Mouse (Mus musculus) thymus, postnatal 36 days (tissue): Measurements from ENCODE around the gene Marveld2.

Source experiments
- DNase-seq, 2 experiments: peaks; one replicate each; pipeline ENCODE4 v3.0.0; 2022; ENCODE audit warnings: mixed read lengths in 2 of 2

Marveld2 gene

DNA sequence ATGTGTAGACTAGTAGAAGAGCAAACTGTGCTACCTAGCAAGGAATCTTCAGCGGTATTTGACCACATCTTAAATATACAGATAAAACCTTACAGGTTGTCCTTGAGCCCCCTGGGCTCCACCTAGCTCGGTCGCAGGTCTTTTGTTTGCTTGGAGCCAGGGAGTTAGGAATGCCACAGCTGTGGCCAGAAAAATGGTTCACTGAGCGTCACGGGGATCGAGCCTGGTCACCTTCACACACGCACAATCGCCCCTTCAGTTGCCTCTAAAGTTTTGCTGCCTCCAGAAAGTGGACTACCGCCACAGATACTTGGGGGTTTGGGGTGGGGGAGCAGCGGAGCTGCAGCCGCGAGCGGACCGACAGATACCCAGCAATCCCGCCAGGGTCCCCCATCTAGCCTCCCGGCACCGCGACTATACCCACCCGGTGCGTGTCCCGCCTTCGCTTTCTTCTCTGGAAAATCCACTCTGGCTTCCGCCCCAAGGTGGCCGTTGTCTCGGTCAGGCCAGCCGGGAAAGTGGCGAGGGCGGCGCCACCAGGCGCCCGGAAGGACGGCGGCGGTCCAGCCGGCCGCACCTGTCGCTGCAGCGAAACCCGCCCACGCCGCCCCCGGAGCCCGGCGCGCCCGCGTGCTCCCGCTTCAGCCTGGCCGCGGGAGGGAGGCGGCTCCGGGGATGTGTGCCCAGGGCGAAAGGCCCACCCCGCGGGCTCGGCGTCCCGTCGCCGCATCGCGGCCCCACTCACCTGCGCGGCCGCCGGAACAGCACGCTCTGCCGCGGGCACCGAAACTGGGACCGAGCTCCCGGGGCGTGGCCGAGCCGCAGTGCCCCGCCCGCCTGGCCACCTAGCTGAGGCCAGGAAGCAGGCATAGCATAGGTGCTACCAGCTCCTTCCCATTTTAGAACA is at the start of gene Marveld2:
Gene Marveld2, minus strand, starts transcription at position 791 of the 907 bp plus-strand sequence.
- peak; percentile 35 to 53 for DNase-seq

DNA sequence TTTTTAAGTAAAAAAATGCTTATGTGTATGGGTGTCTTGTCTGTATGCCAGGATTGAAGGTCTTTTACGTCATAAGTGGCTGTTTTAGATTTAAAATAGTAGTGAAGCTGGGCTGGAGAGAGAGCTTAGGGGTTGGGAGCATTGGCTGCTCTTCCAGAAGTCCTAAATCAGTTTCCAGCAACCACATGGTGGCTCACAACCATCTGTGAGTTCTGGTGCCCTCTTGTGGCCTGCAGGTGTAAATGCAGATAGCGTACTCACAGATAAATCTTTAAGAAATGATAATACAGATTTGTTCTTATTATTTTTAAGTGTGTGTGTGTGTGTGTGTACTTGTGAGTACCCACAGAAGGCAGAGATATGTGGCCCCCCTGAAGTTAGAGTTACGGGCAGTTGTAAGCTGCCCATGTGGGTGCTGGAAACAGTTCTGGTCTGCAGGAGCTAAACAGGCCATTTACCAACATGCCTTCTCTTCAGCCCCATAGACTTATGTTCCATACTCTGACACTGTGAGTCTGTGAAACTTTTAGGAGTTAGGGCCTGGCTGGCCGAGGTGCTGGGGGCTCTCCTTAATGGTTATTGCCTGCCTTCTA is 43.2 kb upstream of the Marveld2 start:
- DNase-seq, result peak; percentile 25 to 36

DNA sequence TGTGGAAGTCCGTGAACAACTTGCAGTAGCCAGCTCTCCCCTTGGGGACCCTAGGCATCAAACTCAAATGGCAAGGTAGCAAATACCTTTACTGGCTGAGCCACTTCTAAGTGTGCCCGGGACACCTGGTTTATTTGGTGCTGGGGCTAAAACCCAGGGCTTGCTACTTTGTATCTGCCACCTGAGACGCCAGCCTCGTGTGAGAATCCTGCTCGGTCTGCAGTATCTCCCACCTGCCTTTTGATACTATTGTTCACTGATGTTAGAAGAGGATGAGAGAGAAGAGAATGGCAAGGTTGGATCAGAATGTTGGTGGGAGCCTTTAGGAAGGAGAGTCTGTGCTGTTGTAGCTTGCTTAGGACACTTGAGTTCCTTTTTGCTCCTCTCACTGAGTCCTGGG is 41.3 kb upstream of the Marveld2 start:
- no peak for DNase-seq

DNA sequence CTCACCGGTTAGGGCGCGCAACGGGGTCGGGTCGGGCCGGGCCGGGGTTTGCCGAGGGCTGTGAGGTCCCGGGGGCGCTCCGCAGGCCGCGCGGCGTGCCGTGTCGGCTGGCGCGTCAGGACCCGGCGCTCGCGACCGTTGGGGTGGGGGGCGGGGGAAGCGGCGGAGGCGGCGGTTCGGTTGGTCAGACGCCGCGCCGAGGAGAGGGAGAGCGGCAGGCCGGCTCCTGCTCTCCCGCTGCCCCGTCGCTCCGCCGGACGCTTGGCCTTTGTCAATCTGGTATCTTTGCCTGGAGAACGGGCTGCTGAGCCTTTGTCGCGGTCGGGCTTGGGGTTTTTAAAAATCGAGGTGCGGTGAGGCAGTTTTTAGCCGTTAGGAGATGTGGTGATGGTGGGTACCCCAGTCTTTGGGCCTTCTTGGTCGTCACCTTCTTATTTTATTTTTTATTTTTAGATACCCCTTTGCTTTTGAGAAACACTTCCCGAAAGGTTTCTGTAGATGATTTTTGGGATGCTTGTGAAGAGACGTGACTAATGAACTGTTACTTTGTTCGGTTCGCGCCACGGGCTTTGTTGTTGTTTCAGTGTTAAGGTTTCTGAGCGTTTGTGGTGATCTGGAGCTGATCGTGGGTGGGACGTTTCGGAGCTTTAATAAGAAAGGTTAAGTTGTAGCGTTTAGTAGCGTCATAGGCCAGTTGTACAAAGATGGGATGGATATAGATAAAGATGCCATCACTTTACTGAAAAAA is 34.8 kb upstream of the Marveld2 start, which contains the start of gene Taf9:
Gene Taf9, plus strand, starts transcription at position 141 of the 748 bp plus-strand sequence.
- DNase-seq, result no peak

DNA sequence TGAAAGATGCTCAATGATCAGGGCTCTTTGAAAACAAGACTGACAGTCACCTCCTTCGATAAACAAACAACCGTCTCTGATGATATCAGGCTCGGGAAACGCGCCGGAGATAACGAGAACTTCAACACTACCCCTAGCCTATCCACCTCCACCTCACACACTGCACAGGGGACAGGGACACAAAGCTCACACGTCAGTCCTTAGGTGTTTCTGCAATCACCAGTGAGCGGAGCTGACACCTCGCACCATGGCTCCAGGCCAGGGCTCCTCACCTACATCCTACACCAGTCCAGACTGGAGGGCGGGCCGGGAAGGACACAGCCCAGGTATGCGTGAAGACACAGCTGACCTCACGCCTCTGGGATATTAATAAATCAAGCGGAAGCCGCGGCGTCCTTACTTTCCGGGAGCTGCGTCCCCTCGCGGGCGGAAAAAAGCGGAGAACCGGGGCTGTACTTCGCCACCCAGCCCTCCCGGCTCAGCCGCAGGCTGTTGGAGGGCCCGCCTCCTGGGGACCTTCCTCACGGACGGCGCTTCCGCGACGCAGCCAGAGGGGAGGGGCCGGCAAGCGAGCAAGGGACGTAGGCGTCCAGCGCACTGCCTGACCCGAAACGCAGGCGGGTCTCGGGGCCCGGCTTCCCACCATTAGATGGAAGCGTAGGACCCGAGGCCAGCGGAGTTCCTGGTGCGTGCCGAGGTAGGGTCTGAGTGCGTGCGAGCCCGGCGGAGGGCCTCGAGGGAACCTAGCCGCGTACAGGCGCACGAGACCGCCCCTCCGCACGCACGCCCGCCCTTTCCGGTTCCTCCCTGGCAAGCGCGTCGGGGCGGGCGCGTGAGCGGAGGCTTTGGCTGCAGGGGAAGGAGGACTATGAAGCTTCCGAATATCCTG is 34.0 kb upstream of the Marveld2 start, which contains the start of the genes Ak6 and Rad17:
Gene Ak6, plus strand, starts transcription at position 430 of the 889 bp plus-strand sequence.
Gene Rad17, minus strand, starts transcription at position 502 of the 889 bp plus-strand sequence.
- peak; percentile 94 to 96 for DNase-seq

DNA sequence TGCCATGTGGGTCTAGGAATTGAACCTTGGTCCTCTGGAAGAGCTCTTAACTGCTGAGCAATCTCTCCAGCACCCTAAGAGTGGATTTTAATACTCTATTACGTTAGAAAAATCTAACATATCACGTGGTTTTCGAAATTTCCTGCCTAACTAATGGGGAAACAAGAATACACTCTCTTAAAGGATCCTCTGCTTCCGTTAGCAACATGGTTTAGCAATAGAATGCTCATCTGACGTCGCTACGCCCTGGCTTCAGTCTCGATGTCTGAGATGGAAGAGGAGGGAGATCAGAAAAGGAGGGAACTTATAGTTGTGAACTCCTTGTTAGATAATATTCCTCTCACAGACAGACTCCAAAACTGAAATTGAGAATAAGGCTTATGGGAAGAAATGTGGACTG is 31.5 kb upstream of the Marveld2 start:
- DNase-seq, result no peak

DNA sequence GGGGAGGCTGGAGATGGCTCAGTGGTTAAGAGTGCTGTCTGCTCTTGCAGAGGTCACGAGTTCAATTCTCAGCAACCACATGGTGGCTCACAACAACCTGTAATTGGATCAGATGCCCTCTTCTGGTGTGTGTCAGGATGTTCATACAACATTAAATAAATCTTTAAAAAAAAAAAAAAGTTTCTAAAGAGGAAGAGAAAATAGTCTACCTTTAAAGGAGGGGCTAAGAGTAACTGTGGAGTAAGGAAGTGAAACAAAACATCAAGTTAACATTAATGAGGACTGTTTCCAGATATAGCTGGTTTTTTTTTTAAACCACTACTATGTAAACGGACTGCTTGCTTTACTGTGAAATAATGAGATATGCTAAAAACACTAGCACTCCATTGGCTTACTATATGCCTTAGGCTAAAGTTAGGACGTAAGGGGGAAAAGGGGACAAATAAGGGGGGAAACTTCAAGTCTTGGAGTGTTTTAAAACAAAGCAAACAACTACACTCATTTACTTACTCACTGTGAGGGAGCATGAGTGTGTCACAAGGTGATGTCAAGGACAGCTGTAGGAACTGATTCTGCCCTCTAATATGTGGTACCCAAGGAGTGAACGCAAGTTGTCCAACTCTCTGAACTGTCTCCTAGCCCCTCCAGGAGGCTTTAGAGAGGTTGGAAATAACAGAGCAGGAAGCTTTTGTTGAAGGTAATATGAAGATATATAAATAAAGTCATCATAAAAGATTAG is 25.9 kb upstream of the Marveld2 start:
- DNase-seq, result no peak

DNA sequence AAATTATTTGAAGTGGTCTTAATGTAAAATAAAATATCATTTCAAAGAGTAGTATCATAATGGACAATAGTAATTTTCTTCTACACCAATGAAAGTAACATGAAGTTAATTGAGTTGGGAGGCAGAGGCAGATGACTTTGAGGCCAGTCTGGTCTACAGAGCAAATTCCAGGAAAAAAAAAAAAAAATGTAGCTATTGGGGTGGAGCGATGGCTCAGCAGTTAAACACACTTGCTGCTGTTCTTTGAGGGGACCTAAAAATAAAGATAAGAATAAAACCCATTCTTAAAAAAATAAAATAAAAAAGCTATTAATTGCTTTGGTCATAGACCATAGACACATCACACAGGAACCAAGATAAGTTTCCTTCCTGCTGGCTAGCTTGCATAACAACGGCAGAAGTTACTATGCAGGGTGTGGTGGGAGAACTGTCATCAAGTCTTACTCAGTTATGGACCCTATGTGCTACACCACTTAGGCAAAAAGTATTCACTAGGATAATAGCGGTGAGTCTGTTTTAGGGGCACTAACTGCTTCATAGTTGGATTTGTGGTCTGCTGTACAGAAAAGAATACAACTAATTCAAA is 17.4 kb upstream of the Marveld2 start:
- no peak for DNase-seq

DNA sequence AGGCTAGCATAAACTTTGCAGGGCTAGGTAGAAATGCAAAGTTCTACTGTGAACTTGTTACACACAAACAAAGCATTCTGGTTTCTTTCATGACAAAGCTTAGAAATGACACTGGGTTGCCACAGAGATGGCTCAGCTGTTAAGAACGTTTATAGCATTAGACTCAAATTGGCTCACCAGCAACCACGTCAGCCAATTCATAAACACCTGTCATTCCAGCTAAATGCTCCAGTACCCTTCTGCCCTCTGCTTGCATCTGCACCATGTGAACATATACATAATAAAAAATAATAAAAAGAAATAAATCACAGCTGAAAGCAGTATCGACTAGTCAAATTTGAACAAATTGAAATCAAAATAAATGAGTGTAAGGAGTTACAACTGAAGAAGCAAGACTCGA is 5.5 kb upstream of the Marveld2 start:
- no peak for DNase-seq

DNA sequence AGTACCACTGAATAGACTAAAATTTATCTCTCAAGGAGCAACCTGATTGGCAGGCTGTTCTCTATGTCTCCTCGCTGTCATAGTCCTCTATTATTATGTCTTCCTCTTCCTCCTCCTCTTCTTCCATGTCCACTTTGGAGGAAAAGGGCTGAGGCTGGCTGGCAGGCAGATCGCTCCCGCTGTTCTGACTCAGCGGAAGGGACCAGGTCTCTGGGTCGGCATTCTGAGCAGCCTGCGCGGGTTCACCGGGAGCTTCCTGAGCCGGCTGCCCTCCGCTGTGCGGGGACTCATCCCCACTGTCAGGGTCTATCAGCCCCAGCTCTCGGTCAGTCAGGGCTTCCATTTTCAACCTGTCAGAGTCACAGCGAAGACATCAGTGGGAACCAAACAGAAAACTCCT is 812 bp upstream of the Marveld2 start:
- no peak for DNase-seq

DNA sequence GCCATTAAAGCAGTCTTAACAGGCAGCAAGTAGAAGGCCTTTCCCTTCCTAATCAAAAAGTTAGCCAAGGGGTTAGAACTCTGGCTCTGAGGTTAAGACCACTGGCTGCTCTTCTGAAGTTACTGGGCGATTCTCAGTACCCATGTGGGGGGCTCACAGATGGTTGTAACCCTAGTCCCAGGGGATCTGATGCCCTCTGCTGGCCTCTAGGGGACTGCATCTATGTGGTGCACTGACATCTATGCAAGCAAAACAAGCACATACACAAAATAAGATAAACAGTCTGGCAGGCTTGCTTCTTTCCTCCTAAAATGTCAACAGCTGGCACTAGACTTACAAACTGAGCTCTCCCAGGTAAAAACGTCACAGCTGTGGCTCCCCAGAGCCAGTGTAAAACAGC is 3.9 kb downstream of the Marveld2 start:
- DNase-seq, result no peak

DNA sequence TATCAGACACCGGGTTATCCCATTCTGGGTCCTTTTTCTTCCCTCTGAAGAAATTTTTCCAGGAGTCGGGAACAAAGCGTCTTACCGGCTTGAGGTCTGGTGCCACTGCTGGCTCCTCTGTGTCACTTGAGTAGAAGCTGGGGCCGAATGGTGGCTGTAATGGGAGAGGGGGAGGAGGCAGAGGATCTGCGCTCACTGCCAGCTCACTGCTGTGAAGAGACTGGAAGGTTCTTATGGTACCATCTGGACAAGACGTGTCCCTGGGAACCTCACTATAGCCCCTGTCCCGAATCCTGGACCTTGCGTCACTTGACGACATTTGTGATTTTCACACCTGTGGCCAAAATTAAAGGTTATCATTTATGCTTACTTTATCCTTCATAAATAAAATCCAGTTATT is 4.5 kb downstream of the Marveld2 start:
- no peak for DNase-seq

DNA sequence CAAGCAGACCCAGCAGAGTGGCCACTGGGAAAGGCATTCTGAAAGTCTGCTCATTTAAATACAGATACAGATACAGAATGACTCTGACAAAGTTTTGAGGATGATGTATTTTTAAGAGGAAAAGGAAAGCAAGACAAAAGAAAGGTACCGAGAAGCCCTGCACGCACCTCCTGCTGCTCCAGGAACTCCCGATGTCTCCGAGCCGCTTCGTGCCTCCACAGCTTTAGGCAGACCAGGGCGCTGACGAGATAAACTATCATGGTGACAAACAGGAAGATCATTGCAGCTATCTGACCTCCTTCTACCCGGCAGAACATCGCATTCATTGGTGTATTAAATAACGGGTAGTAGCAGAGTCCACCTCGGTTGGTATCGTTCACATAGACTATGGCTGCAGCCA is 5.5 kb downstream of the Marveld2 start:
- no peak for DNase-seq

DNA sequence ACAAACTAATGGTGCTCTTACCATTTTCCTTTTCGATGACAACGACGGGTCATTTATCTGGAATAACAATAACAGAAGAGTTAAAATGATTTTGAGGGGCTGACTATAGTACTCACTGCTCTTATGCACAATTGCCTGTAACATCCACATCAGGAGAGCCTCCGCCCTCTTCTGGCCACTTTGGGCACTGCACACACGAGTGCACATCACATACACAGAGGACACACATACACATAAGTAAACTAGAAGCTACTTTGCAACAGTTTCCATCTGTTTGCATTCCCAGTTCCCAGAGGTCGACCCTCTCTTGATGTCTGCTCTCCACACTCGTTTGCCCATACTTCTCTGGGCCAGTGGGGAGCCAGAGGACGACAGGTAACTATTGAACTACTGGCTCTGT is 9.0 kb downstream of the Marveld2 start:
- DNase-seq, result no peak

DNA sequence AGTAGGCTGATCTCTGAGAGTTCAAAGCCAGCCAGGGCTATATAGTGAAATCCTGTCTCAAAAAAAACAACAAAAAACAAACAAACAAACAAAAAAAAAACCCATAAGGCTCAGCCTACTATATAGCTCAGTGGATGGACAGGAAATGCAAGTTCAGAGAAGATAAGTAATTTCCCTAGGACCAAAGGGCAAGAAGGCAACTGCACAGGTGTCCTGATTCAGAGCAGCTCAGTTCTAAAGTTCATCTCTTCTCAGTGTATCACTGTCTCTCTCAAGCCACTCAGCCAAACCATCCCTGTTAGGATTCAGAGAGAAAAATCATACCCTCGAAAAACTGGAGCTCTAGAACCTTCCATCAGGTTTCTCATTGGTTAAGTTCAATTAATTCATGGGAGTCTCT is 10.9 kb downstream of the Marveld2 start:
- DNase-seq, result no peak

DNA sequence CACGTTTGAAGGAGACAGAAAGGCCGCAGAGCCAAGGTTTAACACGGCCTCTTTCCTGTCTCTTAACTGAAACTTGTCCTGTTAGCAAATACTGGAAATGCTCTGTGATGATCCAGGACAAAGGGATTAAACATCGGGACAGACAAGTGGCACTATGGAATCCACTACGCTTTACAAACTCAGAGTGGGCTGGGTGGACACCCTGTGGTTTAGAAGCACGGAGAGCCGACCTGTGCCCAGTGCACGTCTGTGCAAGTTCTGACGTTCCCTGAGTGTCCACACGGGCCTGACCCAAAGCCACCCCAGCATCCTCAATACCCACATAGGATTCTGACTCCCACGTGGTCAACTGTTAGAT is 13.1 kb downstream of the Marveld2 start:
- DNase-seq, result no peak

DNA sequence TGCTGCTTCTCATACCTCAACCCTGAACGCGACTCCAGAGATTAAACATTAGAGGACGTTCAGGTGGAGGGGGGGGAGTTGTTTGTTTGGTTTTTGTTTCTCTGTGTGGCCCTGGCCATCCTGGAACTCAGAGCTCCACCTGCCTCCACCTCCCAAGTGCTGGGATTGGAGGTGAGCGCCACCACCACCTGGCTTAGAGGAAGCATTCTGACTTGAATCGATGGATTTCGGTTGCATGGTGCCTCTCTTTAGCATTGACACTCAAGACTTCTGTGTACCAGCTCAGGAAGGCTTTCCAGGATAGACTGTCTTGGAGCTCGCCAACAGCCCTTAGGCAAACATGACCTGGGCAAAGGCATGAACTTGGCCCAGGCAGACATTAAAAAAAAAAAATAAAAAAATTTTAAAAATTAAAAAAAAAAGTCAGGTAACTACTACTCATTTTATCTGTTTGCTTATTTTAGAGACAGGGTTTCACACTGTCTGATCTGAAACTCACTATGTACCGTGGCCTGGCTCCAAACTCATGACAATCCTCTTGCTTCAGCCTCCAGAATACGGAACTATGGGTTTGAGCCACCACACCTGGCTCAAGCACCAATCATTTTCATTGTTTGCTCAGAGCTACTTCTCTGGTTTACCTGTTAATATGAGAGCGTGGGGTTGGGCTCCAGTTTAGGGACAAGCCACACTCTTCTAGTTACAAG is 13.6 kb downstream of the Marveld2 start:
- DNase-seq, result no peak

DNA sequence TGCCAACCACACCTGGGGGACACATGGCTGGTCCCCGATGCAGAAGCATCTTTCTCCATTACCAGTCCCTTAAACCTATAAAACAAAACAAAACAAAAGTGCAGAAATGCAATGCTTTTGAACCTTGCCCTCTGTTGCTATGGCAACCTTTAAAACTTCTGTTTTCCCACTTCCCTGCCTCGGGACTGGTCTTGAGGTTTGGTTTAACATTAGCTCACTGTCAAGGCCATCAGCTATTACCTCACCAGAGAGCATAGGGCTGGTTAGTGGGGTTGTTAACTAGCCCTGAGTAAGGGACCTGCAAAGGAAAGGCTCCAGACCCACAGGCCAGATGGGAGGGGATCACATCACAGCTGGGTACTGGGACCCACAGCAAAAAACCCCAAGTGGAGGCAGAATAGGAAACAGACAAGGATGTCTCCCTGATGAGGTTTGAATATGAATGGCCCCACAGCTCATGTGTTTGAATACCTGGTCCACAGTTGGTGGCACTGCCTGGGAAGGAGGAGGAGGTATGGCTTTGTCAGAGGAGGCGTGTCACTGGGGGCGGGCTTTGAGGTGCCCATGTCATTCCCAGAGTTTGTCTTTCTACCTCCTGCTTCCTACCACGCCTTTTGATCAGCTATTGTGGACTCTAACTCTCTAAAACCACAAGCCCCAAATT is 14.4 kb downstream of the Marveld2 start:
- DNase-seq, result no peak

DNA sequence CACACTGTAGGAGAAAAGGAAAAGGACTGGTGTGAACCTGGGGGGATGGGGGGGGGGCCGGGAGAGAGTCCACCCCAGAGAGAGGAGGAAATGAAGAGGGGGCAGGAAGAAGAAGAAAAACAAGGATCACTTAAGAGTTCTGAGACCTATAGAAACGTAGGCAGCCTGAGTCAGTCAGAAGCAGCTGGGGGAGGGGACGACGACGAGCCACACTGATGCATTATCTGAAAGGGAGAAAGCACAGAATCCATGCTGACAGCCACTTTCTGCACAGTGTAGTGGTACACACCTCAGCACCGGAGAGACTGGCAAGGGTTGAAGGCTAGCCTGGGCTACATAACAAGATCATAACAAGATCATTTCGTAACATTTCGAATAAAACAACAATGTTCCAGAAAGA is 15.7 kb downstream of the Marveld2 start:
- DNase-seq, result no peak

DNA sequence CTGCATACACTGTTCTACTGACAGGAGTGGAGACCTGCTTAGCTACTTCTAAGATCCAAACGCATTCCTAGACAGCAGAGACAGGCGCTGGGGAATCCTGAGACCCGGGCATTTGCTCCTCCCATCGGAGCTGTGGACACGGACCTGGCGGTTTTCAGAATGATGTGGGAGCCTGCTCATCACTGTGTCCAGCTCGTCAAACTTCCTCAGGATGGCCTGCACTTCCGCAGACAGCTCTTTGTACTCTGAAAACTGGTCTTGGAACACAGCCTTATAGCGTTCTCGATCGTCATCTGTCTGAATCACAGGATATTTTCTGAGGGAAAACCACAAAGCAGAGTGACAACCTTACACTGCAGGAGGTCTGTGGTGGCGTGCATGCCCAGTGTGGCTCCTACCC is 16.5 kb downstream of the Marveld2 start:
- DNase-seq, result no peak
